Mouse (Mus musculus): ENCODE results near the gene Zfp57. TPM values are rescaled to one million over a fixed set of nuclear protein-coding genes. Genes with fewer than 3 reads are reported as not detected.

Gene Zfp57
- polyA plus RNA-seq, 1 experiment from 2014 or later = 10.0 TPM

- H3K27ac ChIP-seq (replicated peaks) = no peak overlapping the region
- H3K27me3 ChIP-seq (ENCODE audit: control insufficient read depth, insufficient read depth, low read length) = no peaks in the 10 kb centered on the region
- 94% methylated on average over 2 of the region's 2 CpGs for WGBS
- ATAC-seq (ENCODE audit: low FRiP score, low TSS enrichment) = no peak
- no peak for TF ChIP-seq EP300 (optimal IDR thresholded peaks at IDR 0.05)
- no peak for TF ChIP-seq CTCF (IDR thresholded peaks at IDR 0.05; ENCODE audit: low read depth)
- H3K9ac ChIP-seq (ENCODE audit: low read length) = no peak overlapping the region
- H3K9me3 ChIP-seq (ENCODE audit: control insufficient read depth, low read length) = no peaks in the 10 kb centered on the region
- no peaks in the 10 kb centered on the region for H3K4me1 ChIP-seq (replicated peaks; ENCODE audit: control insufficient read depth, insufficient read depth)
- no peak overlapping the region for H3K4me2 ChIP-seq (replicated peaks; ENCODE audit: low read depth)
- H3K4me3 ChIP-seq (ENCODE audit: low read depth, low read length) = no peak overlapping the region
- H3K36me3 ChIP-seq (ENCODE audit: control insufficient read depth, insufficient read depth, low read length) = no peaks in the 10 kb centered on the region
- DNase-seq (ENCODE audit: low spot score) = no peak
Observed at GRCm38 (mm10) chr17:37026425-37026824, 25.5 kb downstream of the Zfp57 start.

GRCm38 (mm10) chr17:37027486-37027885 lies 26.5 kb downstream of the Zfp57 start:
- no peaks in the 10 kb centered on the region for H3K4me1 ChIP-seq (replicated peaks; ENCODE audit: control insufficient read depth, insufficient read depth)
- H3K9ac ChIP-seq (ENCODE audit: low read length) = no peak overlapping the region
- TF ChIP-seq CTCF (IDR thresholded peaks at IDR 0.05; ENCODE audit: low read depth) (no peak), EP300 (optimal IDR thresholded peaks at IDR 0.05) (no peak)
- H3K4me3 ChIP-seq (ENCODE audit: low read depth, low read length) = no peak overlapping the region
- H3K27ac ChIP-seq (replicated peaks) = no peak overlapping the region
- ATAC-seq (ENCODE audit: low FRiP score, low TSS enrichment) (no peak), DNase-seq (ENCODE audit: low spot score) (no peak)
- no peaks in the 10 kb centered on the region for H3K9me3 ChIP-seq (ENCODE audit: control insufficient read depth, low read length)
- no peaks in the 10 kb centered on the region for H3K36me3 ChIP-seq (ENCODE audit: control insufficient read depth, insufficient read depth, low read length)
- H3K4me2 ChIP-seq (replicated peaks; ENCODE audit: low read depth) = no peak overlapping the region
- H3K27me3 ChIP-seq (ENCODE audit: control insufficient read depth, insufficient read depth, low read length) = no peaks in the 10 kb centered on the region
- WGBS = 96% methylated on average over 4 of the region's 4 CpGs

GRCm38 (mm10) chr17:37028212-37028611 lies 27.2 kb downstream of the Zfp57 start:
- no peaks in the 10 kb centered on the region for H3K36me3 ChIP-seq (ENCODE audit: control insufficient read depth, insufficient read depth, low read length)
- DNase-seq (ENCODE audit: low spot score) (no peak), ATAC-seq (ENCODE audit: low FRiP score, low TSS enrichment) (peak; percentile 30; the same call in 1 of the 2 replicates)
- H3K9me3 ChIP-seq (ENCODE audit: control insufficient read depth, low read length) = no peaks in the 10 kb centered on the region
- 6% methylated on average over 10 of the region's 10 CpGs for WGBS
- no peaks in the 10 kb centered on the region for H3K4me1 ChIP-seq (replicated peaks; ENCODE audit: control insufficient read depth, insufficient read depth)
- peak overlapping the region; percentile 49 for H3K4me3 ChIP-seq (ENCODE audit: low read depth, low read length)
- no peak for TF ChIP-seq EP300 (optimal IDR thresholded peaks at IDR 0.05)
- no peak for TF ChIP-seq CTCF (IDR thresholded peaks at IDR 0.05; ENCODE audit: low read depth)
- no peak overlapping the region for H3K9ac ChIP-seq (ENCODE audit: low read length)
- H3K4me2 ChIP-seq (replicated peaks; ENCODE audit: low read depth) = peak overlapping the region; percentile 56
- H3K27ac ChIP-seq (replicated peaks) = peak overlapping the region; percentile 89
- no peaks in the 10 kb centered on the region for H3K27me3 ChIP-seq (ENCODE audit: control insufficient read depth, insufficient read depth, low read length)

GRCm38 (mm10) chr17:37028683-37029120 lies 27.7 kb downstream of the Zfp57 start:
- no peaks in the 10 kb centered on the region for H3K36me3 ChIP-seq (ENCODE audit: control insufficient read depth, insufficient read depth, low read length)
- H3K27ac ChIP-seq (replicated peaks) = peak overlapping the region; percentile 89
- ATAC-seq (ENCODE audit: low FRiP score, low TSS enrichment) (peak; percentile 98), DNase-seq (ENCODE audit: low spot score) (peak; percentile 90)
- H3K27me3 ChIP-seq (ENCODE audit: control insufficient read depth, insufficient read depth, low read length) = no peaks in the 10 kb centered on the region
- H3K4me3 ChIP-seq (ENCODE audit: low read depth, low read length) = peak overlapping the region; percentile 49
- under 1% methylated on average over 14 of the region's 14 CpGs for WGBS
- TF ChIP-seq EP300 (optimal IDR thresholded peaks at IDR 0.05) (no peak), CTCF (IDR thresholded peaks at IDR 0.05; ENCODE audit: low read depth) (no peak)
- no peaks in the 10 kb centered on the region for H3K9me3 ChIP-seq (ENCODE audit: control insufficient read depth, low read length)
- H3K4me1 ChIP-seq (replicated peaks; ENCODE audit: control insufficient read depth, insufficient read depth) = no peaks in the 10 kb centered on the region
- peak overlapping the region; percentile 56 for H3K4me2 ChIP-seq (replicated peaks; ENCODE audit: low read depth)
- peak overlapping the region; percentile 53; the same call in 1 of the 2 replicates for H3K9ac ChIP-seq (ENCODE audit: low read length)

- Histone ChIP-seq H3K27ac (replicated peaks) (peak overlapping the region; percentile 89), H3K4me2 (replicated peaks; ENCODE audit: low read depth) (peak overlapping the region; percentile 56), H3K4me3 (ENCODE audit: low read depth, low read length) (peak overlapping the region; percentile 49), H3K27me3 (ENCODE audit: control insufficient read depth, insufficient read depth, low read length) (no peaks in the 10 kb centered on the region), H3K9me3 (ENCODE audit: control insufficient read depth, low read length) (no peaks in the 10 kb centered on the region), H3K36me3 (ENCODE audit: control insufficient read depth, insufficient read depth, low read length) (no peaks in the 10 kb centered on the region), H3K9ac (ENCODE audit: low read length) (no peak overlapping the region), H3K4me1 (replicated peaks; ENCODE audit: control insufficient read depth, insufficient read depth) (no peaks in the 10 kb centered on the region)
- no peak for DNase-seq (ENCODE audit: low spot score)
- TF ChIP-seq CTCF (IDR thresholded peaks at IDR 0.05; ENCODE audit: low read depth) (no peak), EP300 (optimal IDR thresholded peaks at IDR 0.05) (no peak)
- WGBS = 61% methylated on average over 8 of the region's 8 CpGs
- ATAC-seq (ENCODE audit: low FRiP score, low TSS enrichment) = 0 out of 2 replicates have a peak, but pooled peaks have one; percentile 5
Observed at GRCm38 (mm10) chr17:37029162-37029561, 28.2 kb downstream of the Zfp57 start.

GRCm38 (mm10) chr17:37039127-37039894 lies 38.3 kb downstream of the Zfp57 start:
- Histone ChIP-seq H3K4me3 (ENCODE audit: low read depth, low read length) (no peak overlapping the region), H3K9ac (ENCODE audit: low read length) (no peak overlapping the region), H3K27ac (replicated peaks) (no peak overlapping the region), H3K27me3 (ENCODE audit: control insufficient read depth, insufficient read depth, low read length) (no peaks in the 10 kb centered on the region), H3K4me1 (replicated peaks; ENCODE audit: control insufficient read depth, insufficient read depth) (no peaks in the 10 kb centered on the region), H3K36me3 (ENCODE audit: control insufficient read depth, insufficient read depth, low read length) (no peaks in the 10 kb centered on the region), H3K4me2 (replicated peaks; ENCODE audit: low read depth) (no peak overlapping the region), H3K9me3 (ENCODE audit: control insufficient read depth, low read length) (no peaks in the 10 kb centered on the region)
- DNase-seq (ENCODE audit: low spot score) (no peak), ATAC-seq (ENCODE audit: low FRiP score, low TSS enrichment) (no peak)
- WGBS = 62% methylated on average over 2 of the region's 2 CpGs
- no peak for TF ChIP-seq CTCF (IDR thresholded peaks at IDR 0.05; ENCODE audit: low read depth)
